Mouse (Mus musculus) Muller cell, postnatal 12 days (primary cell): ENCODE measurements at regions not wholly inside any gene's neighbourhood (a gene's known extent, or its start where the extent isn't known, plus 50 kb on each side); places are given as distances from the start of the nearest gene placed in this dataset.

Source experiments
- DNase-seq: peaks from one replicate; pipeline ENCODE4 v3.0.0-alpha.2; 2015; ENCODE audit errors: inconsistent ontology term

DNA sequence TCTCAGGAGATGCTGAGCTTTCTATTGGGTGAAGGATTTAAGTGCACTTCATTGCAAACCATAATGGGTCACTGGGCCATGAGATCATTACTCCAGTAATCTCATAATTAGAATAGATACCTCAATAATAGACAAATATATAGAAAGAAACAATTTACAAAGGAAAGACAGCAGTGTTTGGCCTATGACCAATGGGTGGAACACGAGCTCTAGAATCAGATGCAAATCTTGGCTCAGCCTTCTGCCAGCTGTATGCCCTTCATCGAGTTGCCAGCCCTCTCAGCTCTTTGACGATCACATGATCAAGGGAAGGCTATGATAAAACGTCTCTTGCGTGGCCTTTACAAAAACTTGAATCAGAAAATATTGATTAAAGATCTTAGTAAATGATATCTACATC lies 92.9 kb upstream of the Dapk1 start:
- no peak for DNase-seq

DNA sequence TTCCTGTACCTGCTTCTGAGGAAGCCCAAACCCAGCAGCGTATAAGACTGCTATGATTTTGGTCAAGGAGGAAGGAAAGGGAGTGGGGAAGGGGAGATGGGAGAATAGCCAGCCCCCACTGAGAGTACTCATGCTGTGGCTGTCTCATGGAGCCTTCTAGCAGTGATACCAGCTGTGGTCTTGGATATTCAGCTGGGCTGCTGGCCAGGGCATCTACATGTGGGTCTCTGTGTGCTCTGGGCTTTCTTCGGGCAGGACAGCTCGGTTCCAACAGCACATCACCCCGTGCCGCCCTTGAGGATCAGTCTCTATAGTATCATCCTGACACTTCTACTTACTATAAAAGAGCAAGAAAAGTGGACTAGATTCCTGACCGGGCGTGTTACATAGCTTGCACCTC lies 90.6 kb upstream of the Dapk1 start:
- DNase-seq, result no peak

DNA sequence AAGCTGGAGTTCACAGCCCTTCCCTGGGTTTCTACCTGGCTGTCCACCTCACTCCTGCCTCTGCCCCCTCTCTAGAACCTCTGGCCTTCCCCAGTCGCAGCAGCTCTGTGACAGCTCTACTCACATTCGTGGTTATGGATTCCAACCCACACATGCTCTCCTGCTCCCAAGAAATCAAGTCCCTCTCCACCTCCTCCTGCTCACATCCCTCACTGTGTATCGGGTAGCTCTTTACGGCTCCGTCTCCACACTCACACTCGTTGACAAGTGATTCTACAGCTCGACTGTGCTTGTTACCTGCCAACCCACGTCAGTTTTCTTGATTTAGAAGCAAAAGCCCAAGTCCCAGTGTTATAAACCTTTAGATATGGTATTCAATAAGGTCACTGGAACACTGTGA lies 90.1 kb upstream of the Dapk1 start:
- no peak for DNase-seq

DNA sequence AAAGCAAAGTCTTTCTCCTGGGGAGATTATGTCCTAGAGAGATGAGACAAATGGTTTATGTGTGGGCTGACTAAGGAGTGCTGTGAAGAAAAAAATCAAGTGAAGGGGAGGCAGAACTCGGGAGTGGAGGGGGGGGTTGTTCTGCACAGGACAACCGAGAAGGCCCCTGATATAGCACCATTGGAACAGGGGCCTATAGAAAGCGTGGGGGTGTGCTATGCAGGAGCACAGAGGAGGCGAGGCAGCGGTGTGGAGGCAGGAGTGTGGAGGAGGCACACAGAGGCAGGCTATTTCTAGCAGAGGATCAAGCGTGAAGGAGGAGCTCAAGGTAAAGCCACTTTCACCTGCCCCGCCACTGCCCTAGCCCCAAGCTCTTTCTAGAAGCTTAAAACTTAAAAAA lies 88.0 kb upstream of the Dapk1 start:
- no peak for DNase-seq

DNA sequence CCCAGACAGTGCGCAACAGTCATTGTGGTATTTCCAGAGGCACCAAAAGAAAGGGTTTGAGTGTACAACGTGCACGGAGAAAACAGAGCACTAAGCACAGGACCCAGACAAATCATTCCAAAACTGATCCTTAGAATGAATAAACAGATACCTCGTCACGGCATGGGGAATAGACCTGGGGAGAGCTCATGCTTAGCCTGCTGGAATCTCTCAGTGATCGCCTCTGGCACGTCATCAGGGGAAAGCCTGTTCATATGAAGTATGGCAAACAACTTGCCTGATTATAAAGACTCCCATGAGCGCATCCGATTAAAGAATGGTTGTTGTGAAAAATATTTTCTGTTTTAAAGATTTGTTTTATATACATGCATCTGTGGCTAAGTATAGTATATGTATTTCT lies 86.9 kb upstream of the Dapk1 start:
- no peak for DNase-seq

DNA sequence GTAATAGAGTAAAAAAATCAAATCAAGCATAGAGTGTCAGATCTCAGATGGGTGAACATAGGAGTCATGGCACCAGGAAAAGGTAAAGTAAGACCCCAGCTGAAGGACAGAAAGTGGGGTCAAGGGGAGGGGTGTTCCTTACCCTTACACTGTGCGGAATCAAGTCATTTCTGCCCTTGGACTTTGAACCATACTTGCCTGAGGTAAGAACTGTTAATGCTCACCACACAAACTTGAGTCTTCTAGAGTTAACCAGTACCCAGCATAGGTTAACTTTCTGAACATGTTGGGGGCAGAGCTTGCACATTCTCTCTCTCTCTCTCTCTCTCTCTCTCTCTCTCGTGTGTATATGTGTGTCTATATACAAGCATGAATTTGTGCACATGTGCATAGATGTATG lies 83.7 kb upstream of the Dapk1 start:
- DNase-seq, result no peak

DNA sequence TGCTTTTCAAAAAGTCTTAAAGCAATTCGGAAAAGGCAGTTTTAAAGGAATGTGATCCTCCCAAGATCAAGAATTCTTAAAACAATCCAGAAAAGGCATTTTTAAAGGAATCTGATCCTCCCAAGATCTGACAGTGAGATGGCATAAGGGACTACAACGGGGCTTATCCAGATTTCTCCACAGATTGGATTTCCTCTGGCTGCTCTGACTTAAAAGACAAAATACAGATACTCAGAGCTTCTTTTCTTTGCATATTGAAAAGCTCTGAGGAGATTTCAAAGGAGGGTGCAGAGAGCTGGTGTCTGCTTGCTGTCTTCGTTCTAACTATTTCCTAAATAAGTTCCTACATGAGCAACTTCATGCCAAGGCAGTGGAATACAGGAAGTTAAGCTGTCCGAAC lies 82.0 kb upstream of the Dapk1 start:
- no peak for DNase-seq

DNA sequence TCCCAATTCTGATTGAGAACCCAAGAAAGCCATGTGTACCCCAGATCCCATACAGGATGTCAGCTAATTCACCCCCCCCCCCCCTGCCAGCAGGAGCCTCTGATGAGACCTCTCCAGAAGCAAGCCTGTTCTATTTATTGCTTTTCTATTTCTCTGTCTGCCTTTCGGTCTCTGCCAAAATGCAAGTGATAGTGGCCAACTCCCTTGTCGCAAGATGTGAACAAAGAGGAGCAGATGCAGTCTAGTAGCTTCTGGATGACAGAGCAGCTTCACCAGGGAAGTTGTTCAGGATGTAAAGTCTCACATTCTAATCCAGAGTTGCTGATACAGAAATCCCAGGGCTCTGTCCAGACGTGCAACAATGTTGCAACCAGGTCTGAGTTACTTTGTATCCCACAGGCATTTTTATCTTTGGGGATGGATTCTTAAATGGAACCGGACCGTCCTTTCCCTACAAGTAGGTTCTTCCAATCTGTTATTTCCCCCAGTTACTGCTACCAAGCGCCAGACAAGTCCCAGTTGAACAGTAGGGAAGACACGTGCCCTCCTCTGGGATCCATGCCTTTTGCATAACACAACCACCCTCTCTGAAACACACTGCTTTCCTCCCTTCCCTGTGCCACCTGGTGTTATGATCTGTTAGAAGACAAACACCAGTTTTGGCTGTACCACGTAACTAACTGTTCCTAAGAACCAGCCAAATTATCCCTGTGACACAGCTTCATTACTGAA lies 78.9 kb upstream of the Dapk1 start:
- DNase-seq, result no peak

DNA sequence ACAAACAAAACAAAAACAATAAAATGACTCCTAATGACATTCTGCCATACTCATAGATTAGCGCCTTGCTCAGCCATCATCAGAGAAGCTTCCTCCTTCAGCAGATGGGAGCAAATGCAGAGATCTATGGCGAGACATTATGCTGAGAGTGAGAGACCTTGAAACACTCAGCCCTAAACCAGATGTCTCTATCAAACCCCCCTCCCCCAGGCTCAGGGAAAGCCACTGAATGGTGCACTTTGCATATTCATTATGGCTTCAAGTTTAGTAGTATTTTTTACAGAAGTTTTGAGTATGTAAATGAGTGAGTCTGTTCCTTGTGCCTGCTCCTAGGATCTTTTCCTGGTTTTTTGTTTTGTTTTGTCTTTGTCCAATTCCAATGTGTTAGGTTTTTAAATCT lies 73.9 kb upstream of the Dapk1 start:
- DNase-seq, result no peak

DNA sequence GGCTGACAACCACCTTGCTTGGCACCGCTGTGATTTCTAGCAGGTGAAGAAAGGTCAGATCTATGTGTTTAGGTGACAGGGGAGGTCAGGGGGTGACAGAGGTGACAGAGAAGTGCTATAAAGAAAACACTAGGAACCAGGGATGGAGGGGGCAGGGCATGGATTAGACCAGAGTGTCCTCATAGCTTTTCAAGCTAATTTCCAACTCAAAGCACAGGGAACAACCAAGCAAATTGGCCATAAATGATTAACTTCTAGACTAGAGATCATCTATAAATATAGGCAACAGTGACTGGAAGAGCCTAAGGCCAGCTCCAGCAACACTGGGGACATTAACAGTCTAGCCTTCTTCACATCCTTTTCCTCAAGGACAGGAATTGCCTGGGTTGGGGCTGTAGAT lies 72.9 kb upstream of the Dapk1 start:
- no peak for DNase-seq

DNA sequence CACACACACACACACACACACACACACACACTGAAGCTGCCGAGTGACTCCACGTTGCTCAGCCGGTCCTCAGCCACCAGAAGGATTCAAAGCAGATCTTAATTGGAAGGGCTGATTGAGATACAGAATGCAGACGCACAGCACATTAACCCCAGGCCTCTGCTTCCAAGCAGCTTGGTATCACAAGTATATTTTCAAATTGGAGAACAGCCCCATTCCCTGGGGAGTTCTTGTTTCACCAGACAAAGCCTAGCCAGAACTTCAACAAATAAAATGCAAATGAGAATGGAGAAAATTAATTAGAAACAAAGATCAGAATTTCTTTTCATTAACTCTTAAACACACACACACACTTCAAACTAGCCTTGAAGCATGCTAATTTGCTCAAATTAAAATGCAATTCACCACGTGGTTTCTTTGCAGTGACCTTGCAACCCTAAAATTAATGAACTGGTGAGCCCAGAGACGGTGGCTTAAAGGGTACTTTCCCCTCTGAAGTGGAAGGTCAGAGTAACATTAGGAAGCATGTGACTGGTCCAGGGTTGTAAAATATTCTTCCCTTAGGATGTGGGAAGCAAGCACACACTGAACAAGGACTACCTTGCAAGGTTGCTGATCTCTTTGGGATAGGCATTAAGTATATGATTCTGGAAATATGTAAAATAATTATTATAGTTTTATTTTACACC lies 72.2 kb upstream of the Dapk1 start:
- peak; percentile 68 for DNase-seq

DNA sequence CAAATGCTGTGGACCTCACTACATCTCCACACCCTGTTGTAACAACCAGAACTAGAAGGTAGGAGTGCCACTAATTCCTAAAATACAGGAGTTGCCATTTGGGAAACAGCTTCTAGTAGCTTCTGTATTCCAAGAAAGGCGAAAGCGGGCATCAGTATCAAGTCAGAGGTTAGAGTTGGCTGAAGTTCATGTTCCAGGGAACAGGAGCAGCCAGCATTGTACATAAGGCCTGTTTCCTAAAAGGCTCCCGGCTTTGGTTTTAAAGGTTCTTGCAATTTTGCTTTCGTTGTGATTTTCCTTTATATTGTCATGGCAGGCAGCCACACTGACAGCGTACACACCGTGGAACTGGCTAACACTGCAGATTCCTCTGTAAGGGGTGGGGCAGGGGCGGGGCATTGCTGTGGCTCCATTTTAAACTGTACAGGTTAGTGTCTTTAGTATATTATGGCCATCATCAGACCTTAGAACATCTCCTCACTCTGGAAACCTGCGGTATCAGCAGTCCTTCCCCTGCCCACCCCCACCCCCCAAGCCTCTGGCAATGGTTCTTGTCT lies 67.8 kb upstream of the Dapk1 start:
- DNase-seq, result no peak

DNA sequence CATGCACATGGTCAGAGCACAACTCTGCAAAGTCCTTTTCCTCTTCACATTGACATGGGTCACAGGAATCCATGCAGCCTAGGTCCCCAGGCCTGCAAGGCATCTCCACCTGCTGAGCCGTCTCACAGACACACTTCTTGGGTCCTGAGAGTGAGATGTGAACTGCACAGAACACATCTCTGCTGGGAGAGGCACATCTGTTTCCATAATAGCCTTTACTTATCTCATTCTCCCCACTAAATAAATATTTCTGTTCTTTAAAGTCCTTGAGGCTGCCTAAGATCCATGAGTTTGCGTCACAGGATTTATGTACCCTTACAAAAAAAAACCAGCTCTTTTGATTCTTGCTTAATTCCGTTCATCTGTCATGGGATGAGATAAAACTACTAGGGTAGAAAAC lies 67.2 kb upstream of the Dapk1 start:
- DNase-seq, result no peak

DNA sequence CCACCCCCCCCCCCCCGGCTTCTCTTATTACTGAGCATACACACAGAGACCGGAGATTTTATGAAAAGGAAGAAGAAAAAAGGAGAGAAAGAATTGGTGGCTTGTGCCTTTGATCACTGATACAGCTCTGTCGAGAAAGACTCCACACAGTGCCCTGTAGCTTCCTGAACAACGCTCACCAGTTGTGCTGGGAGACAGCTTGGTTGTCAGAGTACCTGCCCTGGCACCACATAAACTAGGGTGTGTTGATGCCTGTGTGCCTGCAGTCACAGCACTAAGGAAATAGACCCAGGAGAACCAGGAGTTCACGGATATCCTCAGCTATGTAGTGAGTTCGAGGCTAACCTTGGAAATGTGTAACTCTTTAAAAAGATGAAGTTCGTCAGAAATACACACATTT lies 66.7 kb upstream of the Dapk1 start:
- DNase-seq, result no peak

DNA sequence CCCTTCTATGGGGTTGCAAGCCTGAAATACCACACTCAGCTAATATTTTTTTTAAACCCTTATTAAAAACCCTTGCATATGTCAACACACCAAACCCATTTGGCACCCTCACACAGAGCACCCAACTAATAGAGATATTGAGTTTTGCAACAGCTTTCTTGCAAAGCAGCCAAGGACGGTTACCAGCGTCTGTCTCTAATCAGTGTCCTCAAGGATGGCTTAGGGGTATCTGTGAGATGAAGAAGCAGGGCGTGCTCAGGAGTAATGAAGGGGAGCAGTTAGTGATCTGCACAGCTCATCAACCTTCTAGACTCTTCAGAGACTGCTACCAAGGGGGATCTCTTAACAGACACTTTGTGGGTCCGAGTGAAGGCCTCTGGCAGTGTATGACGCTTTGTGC lies 65.0 kb upstream of the Dapk1 start:
- no peak for DNase-seq

DNA sequence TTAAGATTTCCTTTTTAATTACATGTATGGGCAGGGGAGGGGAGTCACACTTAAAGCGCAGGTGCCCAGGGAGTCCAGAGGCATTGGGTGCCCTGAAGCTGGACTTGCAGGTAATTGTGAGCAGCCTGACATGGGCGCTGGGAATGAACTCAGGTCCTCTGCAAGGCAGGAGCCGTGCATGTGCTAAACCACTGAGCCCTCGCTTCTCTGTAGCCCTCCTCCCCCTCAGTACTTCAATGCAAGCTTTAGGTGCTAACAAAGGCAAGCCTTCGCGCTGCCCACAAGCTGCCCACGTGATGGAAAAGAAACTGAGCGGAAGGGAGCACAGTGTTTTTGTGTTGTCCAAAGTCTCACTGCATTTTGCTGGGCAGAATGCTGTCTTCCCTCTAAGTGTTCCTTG lies 63.6 kb upstream of the Dapk1 start:
- no peak for DNase-seq

DNA sequence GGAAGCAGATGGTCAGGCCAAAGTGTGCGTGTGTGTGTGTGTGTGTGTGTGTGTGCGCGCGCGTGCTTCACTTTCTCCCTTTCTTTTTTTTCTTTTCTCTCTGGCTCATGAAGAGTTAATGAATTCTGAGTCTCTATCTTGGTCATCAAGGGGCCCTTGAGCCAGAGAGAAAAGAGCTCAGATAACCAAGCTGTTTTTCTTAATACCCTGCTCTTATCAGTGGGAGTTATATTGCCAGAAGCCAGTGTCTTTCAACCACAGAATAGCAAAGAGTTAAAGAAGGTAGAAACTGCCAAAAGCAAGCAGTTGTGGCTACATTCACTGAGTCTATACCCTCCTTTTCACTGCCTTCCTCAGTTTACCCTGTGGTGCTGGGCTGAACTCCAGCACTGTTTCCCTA lies 60.6 kb upstream of the Dapk1 start:
- no peak for DNase-seq

DNA sequence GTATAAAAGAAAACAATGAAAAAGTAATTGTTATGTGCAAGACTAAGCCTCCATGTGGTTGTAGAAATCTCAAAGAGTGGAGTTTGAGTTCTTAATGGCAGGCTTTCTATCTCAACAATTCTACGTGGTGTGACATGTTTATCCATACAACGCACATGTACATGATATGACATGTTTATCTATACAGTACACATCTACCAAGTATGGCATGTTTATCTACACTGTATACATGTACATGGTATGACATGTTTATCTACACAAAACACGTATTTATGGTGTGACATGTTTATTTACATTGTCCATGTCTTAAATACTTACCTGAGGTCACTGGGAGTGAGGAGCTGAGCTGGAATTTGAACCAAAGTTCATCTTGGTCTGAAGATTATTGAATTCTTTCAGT lies 57.4 kb upstream of the Dapk1 start:
- no peak for DNase-seq

DNA sequence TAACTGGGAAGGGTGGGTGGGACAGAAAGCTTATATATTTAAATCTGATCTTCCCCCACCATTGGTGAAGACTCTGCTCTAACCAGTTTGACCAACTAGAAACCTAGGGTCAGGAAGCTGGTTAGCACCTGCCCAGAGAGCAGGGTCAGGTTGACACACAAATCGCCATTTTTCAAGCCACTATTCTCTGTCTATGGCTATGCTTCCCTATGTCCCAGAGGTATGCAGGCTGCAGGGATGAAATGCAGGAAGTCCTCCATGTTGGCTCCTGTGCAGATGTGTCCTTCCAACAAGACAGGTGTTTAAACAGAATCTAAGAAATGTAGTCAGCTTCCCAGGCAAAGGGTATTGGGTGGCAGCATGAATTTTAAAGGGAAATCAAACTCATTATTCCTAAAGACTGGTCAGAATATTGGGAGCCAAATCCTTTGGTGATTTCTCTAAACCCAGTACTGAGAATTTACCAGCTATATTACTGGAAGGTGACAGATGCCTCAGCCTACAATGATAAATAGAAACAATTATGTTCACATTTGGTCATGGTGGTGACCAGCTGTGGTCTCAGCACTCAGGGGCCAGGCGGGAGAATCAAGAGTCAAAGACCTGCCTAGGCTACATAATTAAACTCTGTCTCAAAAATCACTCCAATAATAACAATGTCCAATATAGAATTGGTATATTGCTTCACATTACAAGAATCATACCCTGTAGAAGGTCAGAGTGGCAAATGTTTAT lies 55.6 kb upstream of the Dapk1 start:
- no peak for DNase-seq
